Mouse (Mus musculus) CH12.LX (cell line): Measurements from ENCODE around the gene Gm11032.

Experiments
- CTCF ChIP-seq, 2 experiments: IDR thresholded peaks in 1 of 2; conservative IDR thresholded peaks in 1 of 2; 2 replicates each; pipeline ENCODE4 v1.5.1; 2011 to 2012; ENCODE audit warnings: low read depth in 2 of 2, low read length in 2 of 2, improper control_type of control experiment in 1 of 2, inconsistent platforms in 1 of 2, mild to moderate bottlenecking in 1 of 2, moderate library complexity in 1 of 2
- ETS1 ChIP-seq: conservative IDR thresholded peaks from 2 replicates; pipeline ENCODE4 v1.6.1; 2012; ENCODE audit warnings: low read depth, mild to moderate bottlenecking, inconsistent platforms, low read length, improper control_type of control experiment, moderate library complexity
- POLR2A ChIP-seq: IDR thresholded peaks from 2 replicates; pipeline ENCODE4 v1.6.1; 2011; ENCODE audit warnings: low read depth, mild to moderate bottlenecking, improper control_type of control experiment, low read length
- ZMIZ1 ChIP-seq: IDR thresholded peaks from 2 replicates; pipeline ENCODE4 v1.6.1; 2012; ENCODE audit warnings: low read depth, mild to moderate bottlenecking, inconsistent platforms, low read length, improper control_type of control experiment

DNA sequence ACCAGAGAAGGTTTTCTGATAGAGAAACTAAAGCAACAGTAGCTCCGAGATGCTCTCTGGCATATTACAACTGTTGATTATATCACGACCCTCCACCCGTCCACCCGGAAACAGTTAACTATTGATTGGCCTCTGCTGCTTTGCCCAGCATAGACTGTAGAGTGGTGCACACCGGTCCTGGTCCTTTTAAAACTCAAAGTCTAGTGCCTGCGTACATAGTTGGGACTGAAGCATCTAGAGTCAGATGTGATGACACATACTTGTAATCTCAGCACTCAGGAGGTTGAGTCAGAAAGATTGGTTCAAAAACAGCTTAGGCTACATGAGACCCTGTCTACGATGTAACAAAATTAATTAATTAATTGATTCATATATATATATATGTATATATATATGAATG, 18.4 kb downstream of the Gm11032 start:
- TF ChIP-seq CTCF (conservative IDR thresholded peaks at IDR 0.05 in 1 of 2, IDR thresholded peaks at IDR 0.05 in 1 of 2; ENCODE audit: low read depth in 2 of 2, low read length in 2 of 2) (no peak), POLR2A (no peak), ETS1 (no peak), ZMIZ1 (no peak)
